8 mouse cellular contexts compared by ENCODE assay signal in the genomic region with DNA sequence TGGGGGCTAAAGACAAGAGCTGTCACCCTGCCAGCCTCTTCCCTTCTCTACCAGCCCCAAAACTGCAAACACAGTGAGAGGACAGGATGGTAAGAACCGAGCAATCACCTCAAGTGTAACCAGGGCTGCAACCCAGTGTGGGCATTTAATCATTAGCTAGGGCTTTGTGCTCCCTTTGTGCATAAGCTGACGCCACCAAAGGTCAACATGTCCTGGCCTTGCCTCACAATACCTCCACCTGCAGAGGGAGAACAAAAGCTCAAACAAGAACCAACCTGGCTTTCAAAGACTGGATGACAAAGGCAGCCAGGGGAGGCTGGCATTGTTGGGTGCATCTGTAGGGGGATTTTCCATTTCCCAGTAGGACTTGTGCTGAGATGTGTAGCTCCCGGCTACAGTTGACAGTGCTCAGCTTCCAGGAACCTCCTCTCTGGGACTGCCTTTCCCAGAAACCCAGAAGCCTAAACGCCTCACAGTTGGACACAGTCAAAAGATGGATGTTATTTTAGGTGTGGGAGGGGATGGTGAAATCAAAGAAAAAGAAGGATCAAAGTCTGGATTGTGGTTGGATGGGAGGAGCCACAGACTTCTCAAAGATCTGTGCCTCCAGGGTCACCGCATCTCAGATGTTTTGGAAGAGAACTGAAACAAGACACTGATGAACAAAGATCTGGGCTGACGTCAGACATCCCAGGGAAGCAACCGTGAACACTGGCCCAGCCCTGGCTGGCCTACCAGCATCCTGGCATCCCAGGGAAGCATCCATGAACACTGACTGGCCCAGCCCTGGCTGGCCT.
DNase-seq lines count a peak whose midpoint lies in the region; ATAC-seq and TF ChIP-seq lines count a peak whose summit lies in the region.
"Had no signal": no experiment of that assay in that cellular context is flagged by ENCODE, and none has a peak within 500 bp of the region (broad histone marks: within the 10 kb centered on the region; RNA-seq: fewer than 3 reads in every experiment).

No protein-coding gene starts in this region.

- no peak overlapping the region for H3K4me2 ChIP-seq in hindbrain, embryonic 16.5 days (ENCODE audit: low read length)
- H3K4me2 ChIP-seq in liver, postnatal 0 days (ENCODE audit: low read depth, low read length): no peak overlapping the region
- H3K4me2 ChIP-seq: heart, embryonic 15.5 days had no signal

- peak; percentile 86 for DNase-seq in WW6 (ENCODE audit: low read depth, low spot score)
- no peak for DNase-seq in liver, postnatal 0 days
- no peak for DNase-seq in gastrocnemius, postnatal 25 days
- DNase-seq in layer of hippocampus, adult 11-12 months (ENCODE audit: low spot score): no peak

- H3K36me3 ChIP-seq in ES-Bruce4 (ENCODE audit: control insufficient read depth, insufficient read depth, low read length, poor library complexity, severe bottlenecking): peaks cover 25% of the 10 kb centered on the region
- H3K36me3 ChIP-seq in hindbrain, embryonic 16.5 days (ENCODE audit: control insufficient read depth, insufficient read depth, low read length): no peaks in the 10 kb centered on the region
- 0 out of 2 replicates have a peak, but pooled peaks cover 2% of the 10 kb centered on the region for H3K36me3 ChIP-seq in liver, postnatal 0 days (replicated peaks; ENCODE audit: insufficient read depth, low read length)
- H3K36me3 ChIP-seq: heart, embryonic 15.5 days had no signal

- TF ChIP-seq EP300 in ES-Bruce4 (IDR thresholded peaks at IDR 0.05; ENCODE audit: insufficient read depth, low read depth, low read length): peak; percentile 99
- no peak for TF ChIP-seq EP300 in liver, postnatal 0 days (IDR thresholded peaks at IDR 0.05; ENCODE audit: low read depth)

- ATAC-seq in hindbrain, embryonic 16.5 days: peak; percentile 53; the same call in 1 of the 2 replicates
- ATAC-seq in liver, postnatal 0 days: peak; percentile 80
- no peak; the same call in 1 of the 2 replicates for ATAC-seq in frontal cortex, adult (ENCODE audit: low TSS enrichment)

- H3K9ac ChIP-seq in ES-Bruce4 (ENCODE audit: low read depth, poor library complexity, severe bottlenecking): no peak overlapping the region
- H3K9ac ChIP-seq in hindbrain, embryonic 16.5 days (ENCODE audit: low read depth, low read length): no peak overlapping the region
- H3K9ac ChIP-seq in liver, postnatal 0 days (replicated peaks): no peak overlapping the region
- H3K9ac ChIP-seq: heart, embryonic 15.5 days had no signal

- no peaks in the 10 kb centered on the region for H3K27me3 ChIP-seq in ES-Bruce4 (ENCODE audit: control insufficient read depth, insufficient read depth, low read length, poor library complexity, severe bottlenecking)
- no peaks in the 10 kb centered on the region for H3K27me3 ChIP-seq in hindbrain, embryonic 16.5 days (replicated peaks; ENCODE audit: control insufficient read depth, insufficient read depth, low read length)
- no peaks in the 10 kb centered on the region for H3K27me3 ChIP-seq in liver, postnatal 0 days (ENCODE audit: insufficient read depth, low read length)
- H3K27me3 ChIP-seq: heart, embryonic 15.5 days had no signal

- TF ChIP-seq POLR2A in ES-Bruce4 (IDR thresholded peaks at IDR 0.05; ENCODE audit: insufficient read depth, low read length): no peak

- H3K4me3 ChIP-seq in ES-Bruce4 (ENCODE audit: low read depth, low read length): no peak overlapping the region
- no peak overlapping the region for H3K4me3 ChIP-seq in hindbrain, embryonic 16.5 days (ENCODE audit: low read length)
- H3K4me3 ChIP-seq in liver, postnatal 0 days (ENCODE audit: low read depth, low read length): no peak overlapping the region
- H3K4me3 ChIP-seq: heart, embryonic 15.5 days had no signal

- H3K27ac ChIP-seq in ES-Bruce4 (ENCODE audit: insufficient read depth, low read length): peak overlapping the region; percentile 86
- H3K27ac ChIP-seq in hindbrain, embryonic 16.5 days (ENCODE audit: low read depth, low read length): no peak overlapping the region
- H3K27ac ChIP-seq in liver, postnatal 0 days (ENCODE audit: low read depth): no peak overlapping the region
- H3K27ac ChIP-seq: heart, embryonic 15.5 days had no signal

- H3K9me3 ChIP-seq in ES-Bruce4 (replicated peaks; ENCODE audit: control insufficient read depth, insufficient read depth, low read length, poor library complexity, severe bottlenecking): peaks cover 32% of the 10 kb centered on the region
- no peaks in the 10 kb centered on the region for H3K9me3 ChIP-seq in hindbrain, embryonic 16.5 days (ENCODE audit: control insufficient read depth, low read length)
- H3K9me3 ChIP-seq in liver, postnatal 0 days (ENCODE audit: low read length): no peaks in the 10 kb centered on the region
- H3K9me3 ChIP-seq: heart, embryonic 15.5 days had no signal

- 15% methylated on average over 7 of the region's 7 CpGs for WGBS in hindbrain, embryonic 16.5 days
- WGBS in liver, postnatal 0 days (ENCODE audit: insufficient replicate concordance): 50% methylated on average over 7 of the region's 7 CpGs

- H3K4me1 ChIP-seq in ES-Bruce4 (ENCODE audit: control insufficient read depth, insufficient read depth, low read length): peaks cover 3% of the 10 kb centered on the region
- peaks cover 4% of the 10 kb centered on the region; the same call in 1 of the 2 replicates for H3K4me1 ChIP-seq in hindbrain, embryonic 16.5 days (ENCODE audit: control insufficient read depth, insufficient read depth, low read depth, low read length)
- H3K4me1 ChIP-seq in liver, postnatal 0 days (ENCODE audit: insufficient read depth): peaks cover 6% of the 10 kb centered on the region; the same call in 1 of the 2 replicates

- no peak for TF ChIP-seq CTCF in ES-Bruce4 (IDR thresholded peaks at IDR 0.05; ENCODE audit: low read depth, low read length)
- peak; percentile 18; the same call in 1 of the 2 replicates for TF ChIP-seq CTCF in liver, postnatal 0 days (IDR thresholded peaks at IDR 0.05; ENCODE audit: low read depth)
